Mouse (Mus musculus) lung, postnatal 4 days (tissue): ENCODE measurements around the gene Apbb2.
A peak's percentile ranks its signal among the peaks of the same experiment; 100 is the strongest.

Experiments
- DNase-seq, 2 experiments: peaks; one replicate each; pipeline ENCODE4 v3.0.0; 2021

The Apbb2 gene

GRCm38 (mm10) chr5:66600415-66600814 lies 18.2 kb downstream of the Apbb2 start:
- no peak for DNase-seq

GRCm38 (mm10) chr5:66599888-66600287 lies 18.7 kb downstream of the Apbb2 start:
- DNase-seq, result peak; percentile 42 to 50

GRCm38 (mm10) chr5:66596296-66596695 lies 22.3 kb downstream of the Apbb2 start:
- no peak for DNase-seq

- DNase-seq, result no peak
Observed at GRCm38 (mm10) chr5:66594881-66595280, 23.7 kb downstream of the Apbb2 start.

GRCm38 (mm10) chr5:66586236-66586745 lies 32.3 kb downstream of the Apbb2 start:
- no peak for DNase-seq

- DNase-seq, result no peak
Observed at GRCm38 (mm10) chr5:66583019-66583406, 35.6 kb downstream of the Apbb2 start.

- no peak for DNase-seq
Observed at GRCm38 (mm10) chr5:66582281-66583018, 36.1 kb downstream of the Apbb2 start.

GRCm38 (mm10) chr5:66579066-66579465 lies 39.5 kb downstream of the Apbb2 start:
- DNase-seq, result no peak

GRCm38 (mm10) chr5:66576299-66576698 lies 42.3 kb downstream of the Apbb2 start:
- no peak for DNase-seq

GRCm38 (mm10) chr5:66575148-66575547 lies 43.4 kb downstream of the Apbb2 start:
- peak; percentile 33 to 78 for DNase-seq

- DNase-seq, result no peak
Observed at GRCm38 (mm10) chr5:66573266-66573665, 45.3 kb downstream of the Apbb2 start.

GRCm38 (mm10) chr5:66572086-66572855 lies 46.3 kb downstream of the Apbb2 start:
- no peak for DNase-seq

GRCm38 (mm10) chr5:66570709-66571108 lies 47.9 kb downstream of the Apbb2 start:
- no peak for DNase-seq

- DNase-seq, result no peak
Observed at GRCm38 (mm10) chr5:66569141-66569801, 49.3 kb downstream of the Apbb2 start.

- peak in 1 of 2 experiments; percentile 44 for DNase-seq
Observed at GRCm38 (mm10) chr5:66568002-66568401, 50.6 kb downstream of the Apbb2 start.

GRCm38 (mm10) chr5:66567424-66567823 lies 51.2 kb downstream of the Apbb2 start:
- no peak for DNase-seq

GRCm38 (mm10) chr5:66559591-66560175 lies 58.9 kb downstream of the Apbb2 start:
- peak; percentile 34 to 70 for DNase-seq

- no peak for DNase-seq
Observed at GRCm38 (mm10) chr5:66558094-66558493, 60.5 kb downstream of the Apbb2 start.

- no peak for DNase-seq
Observed at GRCm38 (mm10) chr5:66553933-66554332, 64.7 kb downstream of the Apbb2 start.

GRCm38 (mm10) chr5:66552246-66552645 lies 66.3 kb downstream of the Apbb2 start:
- no peak for DNase-seq

GRCm38 (mm10) chr5:66550292-66550691 lies 68.3 kb downstream of the Apbb2 start:
- DNase-seq, result no peak

GRCm38 (mm10) chr5:66549691-66550090 lies 68.9 kb downstream of the Apbb2 start:
- DNase-seq, result no peak

GRCm38 (mm10) chr5:66546969-66547511 lies 71.5 kb downstream of the Apbb2 start:
- DNase-seq, result peak; percentile 65 to 68
